Mouse (Mus musculus): ENCODE data around the gene Fam83e. TPM values are rescaled to one million over a fixed set of nuclear protein-coding genes. Genes with fewer than 3 reads are reported as not detected.
A peak's percentile ranks its signal among the peaks of the same experiment; 100 is the strongest.

The Fam83e gene
- polyA plus RNA-seq, 1 experiment from 2014 or later: 3.2 TPM

DNA sequence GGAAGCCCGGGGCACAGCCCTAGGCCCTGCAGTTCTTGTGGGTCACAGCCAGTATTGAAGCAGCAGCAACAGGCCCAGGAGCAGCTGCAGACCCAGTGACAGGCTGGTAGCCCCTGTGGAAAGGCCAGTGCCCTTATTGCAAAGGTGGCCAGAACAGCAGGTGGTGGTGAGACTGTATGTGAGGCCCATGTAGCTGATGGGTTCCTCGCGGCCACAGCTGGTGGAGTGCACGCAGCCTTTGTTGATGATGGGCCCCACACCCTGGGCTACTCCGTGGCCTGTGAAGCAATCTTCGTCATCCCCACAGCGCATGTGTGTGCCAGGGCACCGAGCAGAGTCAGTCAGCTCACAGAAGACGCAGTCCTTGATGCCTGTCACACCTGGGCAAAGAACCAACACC lies 4.1 kb downstream of the Fam83e start:
- Histone ChIP-seq H3K36me3 (peaks cover 75% of the 10 kb centered on the region), H3K27me3 (no peaks in the 10 kb centered on the region), H3K4me3 (replicated peaks) (no peak overlapping the region), H3K4me2 (replicated peaks) (no peak overlapping the region), H3K9me3 (replicated peaks) (no peaks in the 10 kb centered on the region), H3K4me1 (peaks cover 2% of the 10 kb centered on the region), H3K27ac (replicated peaks) (no peak overlapping the region), H3K9ac (no peak overlapping the region)
- WGBS: 89% methylated on average over 9 of the region's 9 CpGs
- ATAC-seq (ENCODE audit: insufficient number of reproducible peaks, low FRiP score, low TSS enrichment, low read depth): no peak

DNA sequence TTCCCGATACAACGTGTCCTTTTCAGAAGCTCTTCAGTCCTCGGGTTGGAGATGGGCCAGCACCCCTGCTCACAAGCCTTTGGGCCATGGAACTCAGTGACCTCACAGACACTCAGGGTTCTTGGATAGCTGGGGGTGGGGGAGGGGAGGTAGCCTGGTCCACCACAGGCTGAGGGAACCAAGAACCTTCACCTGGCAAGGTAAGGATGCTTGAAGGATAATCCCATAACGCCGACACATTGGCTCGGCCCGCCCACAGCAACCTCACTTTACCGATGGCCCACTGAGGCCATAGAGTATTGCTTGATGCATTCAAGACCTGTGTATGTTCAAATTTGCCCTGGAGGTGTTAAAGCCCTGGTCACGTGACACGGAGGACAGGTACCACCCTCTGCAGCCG lies 4.7 kb downstream of the Fam83e start, which contains the start of gene Spaca4:
Gene Spaca4, minus strand, starts transcription at position 101 of the 400 bp plus-strand sequence.
- Histone ChIP-seq H3K9ac (no peak within 1 kb of the TSS), H3K27me3 (no peaks in the 10 kb centered on the region)
- 92% methylated on average over 11 of the region's 11 CpGs for WGBS

DNA sequence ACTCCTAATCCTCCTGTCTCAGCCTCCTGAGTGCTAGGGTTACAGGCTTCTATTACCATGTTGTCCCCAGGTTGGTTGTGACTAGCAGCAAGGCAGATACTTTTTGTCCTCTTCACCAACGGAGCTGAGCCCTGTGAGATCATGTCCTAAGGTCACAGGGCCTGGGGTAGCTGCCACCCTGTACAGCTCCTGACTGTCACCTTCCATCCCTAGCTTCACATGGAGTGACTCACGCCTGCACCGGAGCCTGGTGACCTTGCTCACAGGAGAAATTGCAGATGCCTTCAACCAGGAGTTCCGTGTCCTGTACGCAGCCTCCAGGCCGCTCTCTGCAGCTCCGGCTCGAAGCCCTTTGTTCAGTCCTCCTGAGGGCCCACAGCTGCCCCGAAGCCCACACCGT lies 5.4 kb downstream of the Fam83e start:
- no peak overlapping the region for H3K9ac ChIP-seq
- 91% methylated on average over 10 of the region's 10 CpGs for WGBS

More for the DNA sequence above, 4.7 kb downstream of the Fam83e start, which contains the start of gene Spaca4:
- H3K36me3 ChIP-seq: peaks cover 70% of the 10 kb centered on the region
- H3K4me3 ChIP-seq (replicated peaks): no peak within 1 kb of the TSS
- H3K9me3 ChIP-seq (replicated peaks): no peaks in the 10 kb centered on the region
- H3K27ac ChIP-seq (replicated peaks): no peak within 1 kb of the TSS
- H3K4me1 ChIP-seq: peaks cover 7% of the 10 kb centered on the region
- no peak for ATAC-seq (ENCODE audit: insufficient number of reproducible peaks, low FRiP score, low TSS enrichment, low read depth)
- no peak within 1 kb of the TSS for H3K4me2 ChIP-seq (replicated peaks)

DNA sequence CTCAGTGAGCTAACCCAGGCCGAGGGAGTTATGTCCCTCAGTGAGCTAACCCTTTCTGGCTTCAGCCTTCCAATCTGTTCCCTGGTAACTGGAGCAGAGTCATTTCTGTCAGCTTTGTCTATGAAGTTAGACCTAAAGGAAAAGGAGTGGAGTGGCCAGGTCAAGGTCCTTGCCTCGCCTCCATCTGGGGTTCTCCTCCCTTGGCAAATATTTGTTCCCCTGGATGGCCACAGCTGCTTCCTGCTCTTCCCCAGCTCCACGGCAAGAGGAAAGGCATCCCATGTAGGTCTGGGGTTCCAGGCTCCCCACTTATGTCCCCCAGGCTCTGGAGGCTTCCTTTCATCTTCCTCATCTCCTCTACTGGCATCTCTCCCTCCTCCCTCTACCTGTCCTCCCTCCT lies 6.6 kb downstream of the Fam83e start:
- 77% methylated on average over 3 of the region's 3 CpGs for WGBS
- ATAC-seq (ENCODE audit: insufficient number of reproducible peaks, low FRiP score, low TSS enrichment, low read depth): no peak
- peaks cover 52% of the 10 kb centered on the region for H3K36me3 ChIP-seq

More for the DNA sequence above, 5.4 kb downstream of the Fam83e start:
- Histone ChIP-seq H3K27ac (replicated peaks) (no peak overlapping the region), H3K27me3 (no peaks in the 10 kb centered on the region), H3K36me3 (peaks cover 64% of the 10 kb centered on the region), H3K4me1 (peaks cover 13% of the 10 kb centered on the region), H3K9me3 (replicated peaks) (no peaks in the 10 kb centered on the region), H3K4me2 (replicated peaks) (no peak overlapping the region), H3K4me3 (replicated peaks) (no peak overlapping the region)
- ATAC-seq (ENCODE audit: insufficient number of reproducible peaks, low FRiP score, low TSS enrichment, low read depth): no peak

DNA sequence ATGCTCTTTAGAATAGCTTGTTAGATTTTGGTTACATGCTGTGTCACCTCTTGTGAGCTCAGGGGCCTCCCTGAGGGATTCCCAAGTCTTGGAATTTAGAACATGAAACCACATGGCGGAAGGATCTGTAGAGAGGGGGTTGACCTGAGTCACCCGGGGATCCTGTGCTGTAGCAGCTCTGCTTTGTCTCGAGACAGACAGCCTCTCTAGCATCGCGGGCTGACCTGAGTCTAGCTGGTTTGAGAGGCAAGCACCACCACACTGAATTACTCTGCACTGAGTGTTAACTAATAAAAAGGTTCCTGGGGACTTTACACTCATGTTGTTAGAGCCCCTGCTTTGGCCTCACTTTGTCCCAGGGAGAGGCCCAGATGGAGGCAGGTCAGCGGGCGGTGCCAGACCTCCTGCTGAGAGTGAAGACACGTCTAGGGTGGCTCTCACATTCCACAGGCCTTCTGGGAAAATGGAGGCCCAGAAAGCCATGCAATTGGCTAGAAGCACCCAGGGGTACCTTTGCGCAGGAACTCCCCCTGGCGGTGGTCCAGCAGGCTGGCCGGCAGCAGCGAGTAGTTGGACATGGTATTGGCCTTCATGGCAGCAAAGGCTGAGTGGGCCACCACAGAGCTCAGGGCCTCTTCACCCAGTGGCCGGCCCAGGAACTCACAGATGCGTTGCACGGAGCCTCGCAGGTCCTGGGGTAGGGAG lies 9.9 kb downstream of the Fam83e start:
- ATAC-seq (ENCODE audit: insufficient number of reproducible peaks, low FRiP score, low TSS enrichment, low read depth): no peak
- H3K4me1 ChIP-seq: peaks cover 13% of the 10 kb centered on the region
- no peaks in the 10 kb centered on the region for H3K27me3 ChIP-seq
- H3K4me3 ChIP-seq (replicated peaks): no peak overlapping the region
- 16% methylated on average over 16 of the region's 16 CpGs for WGBS
- H3K9me3 ChIP-seq (replicated peaks): no peaks in the 10 kb centered on the region
- H3K4me2 ChIP-seq (replicated peaks): no peak overlapping the region
- H3K27ac ChIP-seq (replicated peaks): peak overlapping the region; percentile 25; the same call in 1 of the 2 replicates
- no peak overlapping the region for H3K9ac ChIP-seq
- peaks cover 22% of the 10 kb centered on the region for H3K36me3 ChIP-seq

More for the DNA sequence above, 6.6 kb downstream of the Fam83e start:
- H3K4me2 ChIP-seq (replicated peaks): no peak overlapping the region
- H3K4me1 ChIP-seq: peaks cover 13% of the 10 kb centered on the region
- H3K27ac ChIP-seq (replicated peaks): no peak overlapping the region
- H3K9me3 ChIP-seq (replicated peaks): no peaks in the 10 kb centered on the region
- no peak overlapping the region for H3K9ac ChIP-seq
- H3K4me3 ChIP-seq (replicated peaks): no peak overlapping the region
- H3K27me3 ChIP-seq: no peaks in the 10 kb centered on the region

DNA sequence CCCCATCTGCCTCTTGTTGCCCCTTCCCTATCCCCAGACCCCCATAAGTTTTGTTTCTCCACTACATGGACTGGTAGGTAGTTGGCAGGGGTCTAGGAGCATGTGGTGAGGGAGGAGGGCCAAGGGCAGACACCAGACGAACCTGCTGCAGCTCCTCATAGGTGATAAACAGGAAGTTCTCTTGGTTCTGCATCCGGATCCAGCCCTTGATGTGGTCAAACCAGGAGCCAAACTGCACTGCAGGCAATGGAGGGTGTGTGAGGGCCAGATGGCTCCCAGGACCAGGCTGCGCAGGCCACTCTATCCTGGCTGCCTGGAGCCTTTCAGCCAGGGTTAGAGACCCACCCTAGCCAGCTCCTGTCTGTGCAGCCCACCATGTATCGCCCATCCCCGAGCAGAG lies 12.5 kb downstream of the Fam83e start:
- Histone ChIP-seq H3K36me3 (0 out of 2 replicates have a peak, but pooled peaks cover 4% of the 10 kb centered on the region), H3K9me3 (replicated peaks) (no peaks in the 10 kb centered on the region), H3K27ac (replicated peaks) (no peak overlapping the region), H3K9ac (no peak overlapping the region), H3K4me1 (peaks cover 13% of the 10 kb centered on the region), H3K27me3 (no peaks in the 10 kb centered on the region), H3K4me2 (replicated peaks) (no peak overlapping the region), H3K4me3 (replicated peaks) (no peak overlapping the region)
- ATAC-seq (ENCODE audit: insufficient number of reproducible peaks, low FRiP score, low TSS enrichment, low read depth): no peak
- 75% methylated on average over 5 of the region's 5 CpGs for WGBS

DNA sequence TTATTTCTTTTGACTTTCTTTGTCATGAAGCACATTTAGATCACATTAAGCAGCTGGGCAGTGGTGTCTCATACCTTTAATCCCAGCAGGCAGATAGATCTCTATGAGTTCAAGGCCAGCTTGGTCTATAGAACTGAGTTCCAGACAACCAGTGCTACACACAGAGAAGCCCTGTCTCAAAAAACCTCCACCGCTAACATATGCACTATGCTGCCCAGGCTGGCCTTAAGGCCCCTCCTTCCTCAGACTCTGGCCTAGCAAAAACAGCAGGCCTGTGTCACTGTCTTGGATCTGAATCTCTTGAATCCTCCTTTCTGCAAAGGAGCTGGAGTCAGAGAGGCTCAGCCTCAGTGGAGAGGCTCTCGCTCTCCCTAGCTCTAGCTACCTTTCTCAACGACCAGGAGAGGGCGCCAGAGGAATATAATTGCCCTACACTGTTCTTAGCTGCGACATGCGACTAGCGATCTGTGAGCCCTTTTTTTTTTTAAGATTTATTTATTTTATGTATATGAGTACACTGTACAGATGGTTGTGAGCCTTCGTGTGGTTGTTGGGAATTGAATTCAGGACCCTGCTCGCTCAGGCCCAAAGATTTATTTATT lies 18.3 kb downstream of the Fam83e start:
- H3K4me3 ChIP-seq (replicated peaks): no peak overlapping the region
- no peaks in the 10 kb centered on the region for H3K9me3 ChIP-seq (replicated peaks)
- no peak overlapping the region for H3K4me2 ChIP-seq (replicated peaks)
- no peak overlapping the region for H3K9ac ChIP-seq
- no peaks in the 10 kb centered on the region for H3K27me3 ChIP-seq
- ATAC-seq (ENCODE audit: insufficient number of reproducible peaks, low FRiP score, low TSS enrichment, low read depth): peak; percentile 61; the same call in 1 of the 2 replicates
- WGBS: 6% methylated on average over 9 of the region's 9 CpGs
- no peaks in the 10 kb centered on the region for H3K36me3 ChIP-seq
- 0 out of 2 replicates have a peak, but pooled peaks cover 5% of the 10 kb centered on the region for H3K4me1 ChIP-seq
- H3K27ac ChIP-seq (replicated peaks): no peak overlapping the region

DNA sequence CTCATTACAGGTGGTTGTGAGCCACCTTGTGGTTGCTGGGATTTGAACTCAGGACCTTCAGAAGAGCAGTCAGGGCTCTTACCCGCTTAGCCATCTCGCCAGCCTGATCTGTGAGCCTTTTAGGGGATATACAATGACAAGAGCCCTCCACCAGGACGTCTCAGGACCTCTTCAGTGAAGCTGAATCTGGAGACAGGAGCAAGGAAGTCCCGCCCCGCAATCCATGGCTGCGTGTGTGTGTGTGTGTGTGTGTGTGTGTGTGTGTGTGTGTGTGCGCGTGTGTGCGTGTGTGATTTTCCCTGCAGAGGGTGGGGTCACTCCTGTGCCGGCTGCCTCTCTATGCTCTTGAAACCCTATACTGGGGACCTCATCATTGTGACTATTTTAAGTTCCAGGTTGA lies 18.8 kb downstream of the Fam83e start:
- 55% methylated on average over 10 of the region's 10 CpGs for WGBS
- H3K9ac ChIP-seq: no peak overlapping the region
- ATAC-seq (ENCODE audit: insufficient number of reproducible peaks, low FRiP score, low TSS enrichment, low read depth): no peak

DNA sequence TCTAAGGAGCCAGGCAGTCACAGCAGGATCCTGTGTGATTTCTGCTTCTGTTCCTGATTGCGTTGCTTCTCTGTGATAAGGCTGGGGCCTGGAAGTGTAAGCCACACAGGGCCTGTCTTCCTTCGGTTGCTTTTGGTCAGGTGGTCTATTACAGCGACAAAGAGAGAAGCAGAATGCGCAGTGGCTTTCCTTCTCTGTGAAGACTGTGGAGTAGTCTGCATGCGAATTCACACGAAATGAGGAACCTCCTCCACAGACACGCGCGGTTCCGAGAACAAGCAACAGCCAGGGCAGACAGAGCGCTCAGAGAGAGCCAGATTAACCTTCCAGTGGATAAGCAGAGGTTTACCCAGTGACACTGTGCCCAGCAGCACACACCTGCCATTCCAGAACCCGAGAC lies 20.3 kb downstream of the Fam83e start:
- Histone ChIP-seq H3K27ac (replicated peaks) (no peak overlapping the region), H3K4me1 (0 out of 2 replicates have a peak, but pooled peaks cover 5% of the 10 kb centered on the region), H3K4me2 (replicated peaks) (no peak overlapping the region; the same call in 1 of the 2 replicates), H3K36me3 (no peaks in the 10 kb centered on the region), H3K9ac (no peak overlapping the region), H3K9me3 (replicated peaks) (no peaks in the 10 kb centered on the region), H3K27me3 (no peaks in the 10 kb centered on the region), H3K4me3 (replicated peaks) (no peak overlapping the region)
- WGBS: 84% methylated on average over 12 of the region's 12 CpGs
- no peak for ATAC-seq (ENCODE audit: insufficient number of reproducible peaks, low FRiP score, low TSS enrichment, low read depth)

More for the DNA sequence above, 18.8 kb downstream of the Fam83e start:
- Histone ChIP-seq H3K4me1 (0 out of 2 replicates have a peak, but pooled peaks cover 5% of the 10 kb centered on the region), H3K27me3 (no peaks in the 10 kb centered on the region), H3K36me3 (no peaks in the 10 kb centered on the region), H3K4me2 (replicated peaks) (no peak overlapping the region), H3K4me3 (replicated peaks) (no peak overlapping the region), H3K9me3 (replicated peaks) (no peaks in the 10 kb centered on the region), H3K27ac (replicated peaks) (no peak overlapping the region)

DNA sequence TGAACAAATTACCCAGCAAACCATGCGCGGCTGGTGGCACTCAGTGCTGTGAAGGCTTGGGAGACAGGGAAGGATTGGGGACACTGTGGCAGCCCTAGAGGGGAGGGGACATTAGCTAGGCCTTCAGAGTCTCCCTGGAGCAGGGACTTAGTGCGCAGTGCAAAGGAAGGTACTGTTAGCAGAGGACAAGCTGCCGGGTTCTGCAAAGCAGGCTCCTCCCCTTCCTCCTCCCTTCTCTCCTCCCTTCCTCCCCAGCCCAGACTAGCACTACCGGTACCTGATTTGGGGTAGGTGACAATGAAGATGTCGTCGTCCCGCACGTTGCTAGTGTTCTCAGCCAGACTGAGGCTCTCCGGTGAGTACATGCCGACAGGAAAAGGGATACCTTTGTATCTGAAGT lies 20.8 kb downstream of the Fam83e start:
- no peaks in the 10 kb centered on the region for H3K36me3 ChIP-seq
- peak; percentile 25; the same call in 1 of the 2 replicates for ATAC-seq (ENCODE audit: insufficient number of reproducible peaks, low FRiP score, low TSS enrichment, low read depth)
- H3K4me2 ChIP-seq (replicated peaks): peak overlapping the region; percentile 43
- no peak overlapping the region for H3K27ac ChIP-seq (replicated peaks)
- H3K9me3 ChIP-seq (replicated peaks): no peaks in the 10 kb centered on the region
- 0 out of 2 replicates have a peak, but pooled peaks cover 5% of the 10 kb centered on the region for H3K4me1 ChIP-seq
- H3K27me3 ChIP-seq: no peaks in the 10 kb centered on the region
- H3K4me3 ChIP-seq (replicated peaks): peak overlapping the region; percentile 32
- WGBS: 27% methylated on average over 11 of the region's 11 CpGs
- H3K9ac ChIP-seq: no peak overlapping the region

DNA sequence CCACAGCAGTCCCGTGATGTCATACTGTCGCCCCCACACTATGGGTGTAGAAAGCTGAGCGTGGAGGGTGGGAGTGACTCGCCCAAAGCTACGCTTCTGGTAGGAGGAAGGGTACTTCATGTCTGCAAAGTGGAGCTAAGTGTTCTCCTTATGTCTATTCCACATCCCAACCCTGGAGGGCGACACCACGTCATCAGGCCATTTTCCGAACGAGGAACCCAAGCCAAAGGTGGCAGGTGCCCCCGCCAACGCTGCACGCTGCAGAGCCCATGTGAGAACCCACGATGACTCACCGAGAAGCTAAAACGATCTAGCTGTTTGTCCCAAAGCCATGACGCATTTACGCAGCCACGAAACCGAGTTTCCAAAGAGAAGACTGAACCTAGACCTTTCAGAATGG lies 21.3 kb downstream of the Fam83e start:
- no peaks in the 10 kb centered on the region for H3K9me3 ChIP-seq (replicated peaks)
- H3K27me3 ChIP-seq: no peaks in the 10 kb centered on the region
- H3K9ac ChIP-seq: no peak overlapping the region
- 0 out of 2 replicates have a peak, but pooled peaks have one; percentile 8 for ATAC-seq (ENCODE audit: insufficient number of reproducible peaks, low FRiP score, low TSS enrichment, low read depth)
- H3K4me2 ChIP-seq (replicated peaks): peak overlapping the region; percentile 43
- H3K27ac ChIP-seq (replicated peaks): no peak overlapping the region
- peak overlapping the region; percentile 32 for H3K4me3 ChIP-seq (replicated peaks)
- H3K36me3 ChIP-seq: no peaks in the 10 kb centered on the region
- 0 out of 2 replicates have a peak, but pooled peaks cover 5% of the 10 kb centered on the region for H3K4me1 ChIP-seq
- WGBS: 23% methylated on average over 19 of the region's 19 CpGs
